Mouse (Mus musculus) retina, postnatal 1 day (tissue): ENCODE measurements at regions not wholly inside any gene's neighbourhood (a gene's known extent, or its start where the extent isn't known, plus 50 kb on each side); places are given as distances from the start of the nearest gene placed in this dataset.
A peak's percentile ranks its signal among the peaks of the same experiment; 100 is the strongest.

ENCODE experiments used
- DNase-seq: peaks from one replicate; pipeline ENCODE4 v3.0.0-alpha.2; 2012

DNA sequence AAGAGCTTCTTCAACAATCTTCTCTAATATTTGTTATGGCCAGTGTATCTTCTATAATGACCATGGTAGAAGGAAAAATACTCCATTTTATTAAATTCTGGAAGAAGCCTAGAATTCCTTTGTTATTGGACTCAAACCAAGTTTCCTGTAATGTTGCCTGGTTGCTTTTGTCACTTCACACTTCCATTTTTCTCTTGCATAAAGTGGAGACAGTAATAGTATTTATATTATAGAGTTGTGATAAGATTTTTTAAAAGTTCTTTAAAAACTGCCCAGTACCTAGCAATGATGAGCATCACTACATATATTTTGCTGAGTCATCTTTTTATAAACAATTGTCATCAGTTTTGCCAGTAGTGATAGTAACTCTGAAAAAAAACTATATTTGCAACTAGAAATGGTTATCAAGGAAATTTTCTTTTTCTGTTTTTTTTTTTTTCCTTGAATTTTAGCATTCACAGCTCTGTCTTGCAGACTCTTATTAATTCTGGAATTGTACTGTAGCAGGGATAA lies 415.2 kb upstream of the Aga start:
- no peak for DNase-seq

- DNase-seq = no peak
Observed at GRCm38 (mm10) chr8:53140041-53140440, 371.5 kb upstream of the Aga start.

GRCm38 (mm10) chr8:53148915-53149314 lies 362.6 kb upstream of the Aga start:
- no peak for DNase-seq

DNA sequence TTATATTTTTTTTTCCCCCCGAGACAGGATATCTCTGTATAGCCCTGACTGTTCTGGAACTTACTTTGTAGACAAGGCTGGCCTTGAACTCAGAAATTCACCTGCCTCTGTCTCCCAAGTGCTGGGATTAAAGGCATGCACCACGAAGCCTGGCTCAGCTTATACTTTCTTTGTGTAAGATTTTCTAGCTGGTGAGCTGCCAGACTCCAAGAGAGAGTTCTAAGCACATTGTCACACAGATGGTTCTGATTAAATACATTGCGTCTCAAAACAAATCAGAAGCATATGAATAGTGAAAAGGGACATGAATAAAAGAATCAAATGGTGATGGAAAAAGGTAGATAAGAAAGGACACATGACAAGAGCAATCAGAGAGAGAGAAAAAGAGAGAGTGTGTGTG lies 347.5 kb upstream of the Aga start:
- no peak for DNase-seq

DNA sequence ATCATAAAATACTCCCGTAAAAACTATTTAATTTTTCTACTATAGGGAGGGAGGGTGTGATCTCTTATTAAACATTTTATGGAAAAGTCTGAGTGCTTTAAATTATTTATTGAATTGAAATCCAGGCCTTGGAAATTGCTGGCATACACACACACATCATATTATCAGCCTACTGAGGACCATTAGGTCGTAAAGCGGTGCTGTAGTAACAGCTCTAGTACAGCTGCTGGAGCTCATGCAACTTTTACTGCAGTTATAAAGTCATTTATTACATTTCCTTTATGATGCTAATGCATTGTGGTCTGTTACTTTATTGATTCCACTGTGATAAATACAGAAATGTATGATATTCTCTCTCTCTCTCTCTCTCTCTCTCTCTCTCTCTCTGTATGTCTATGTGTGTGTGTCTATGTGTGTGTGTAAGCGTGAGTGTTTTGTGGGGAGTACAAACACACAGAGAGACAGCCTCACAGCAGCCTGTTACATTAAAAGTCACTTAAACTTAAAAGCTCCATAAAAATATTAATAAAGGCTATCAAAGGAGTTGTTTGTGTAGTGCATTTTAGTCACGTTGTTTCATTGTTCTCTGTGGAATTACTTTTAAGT lies 339.7 kb upstream of the Aga start:
- no peak for DNase-seq

GRCm38 (mm10) chr8:53192519-53192918 lies 319.0 kb upstream of the Aga start:
- DNase-seq = no peak

DNA sequence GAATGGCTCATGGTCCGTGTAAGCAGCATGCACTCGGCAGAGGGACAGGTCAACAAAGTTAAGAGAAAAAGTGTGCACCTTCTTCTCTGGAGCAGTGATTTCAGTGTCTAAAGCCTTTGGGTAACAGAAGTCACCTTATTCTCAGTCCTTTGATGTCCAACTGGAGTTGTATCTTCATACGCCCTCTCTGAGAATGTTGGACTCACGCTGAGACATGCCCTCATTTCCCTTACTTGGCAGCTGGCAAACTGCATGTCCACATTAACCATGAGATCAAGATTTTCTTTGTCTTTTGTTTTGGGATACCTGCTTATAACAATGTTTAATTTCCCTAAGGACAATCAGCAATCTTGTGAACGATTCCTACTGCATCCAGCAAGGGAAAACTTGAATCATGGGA lies 289.3 kb upstream of the Aga start:
- DNase-seq = peak; percentile 6
